Mouse (Mus musculus) layer of hippocampus, postnatal 36 days (tissue): ENCODE measurements at regions not wholly inside any gene's neighbourhood (a gene's known extent, or its start where the extent isn't known, plus 50 kb on each side); places are given as distances from the start of the nearest gene placed in this dataset.

Source experiments
- DNase-seq, 2 experiments: peaks; one replicate each; pipeline ENCODE4 v3.0.0; 2022

DNA sequence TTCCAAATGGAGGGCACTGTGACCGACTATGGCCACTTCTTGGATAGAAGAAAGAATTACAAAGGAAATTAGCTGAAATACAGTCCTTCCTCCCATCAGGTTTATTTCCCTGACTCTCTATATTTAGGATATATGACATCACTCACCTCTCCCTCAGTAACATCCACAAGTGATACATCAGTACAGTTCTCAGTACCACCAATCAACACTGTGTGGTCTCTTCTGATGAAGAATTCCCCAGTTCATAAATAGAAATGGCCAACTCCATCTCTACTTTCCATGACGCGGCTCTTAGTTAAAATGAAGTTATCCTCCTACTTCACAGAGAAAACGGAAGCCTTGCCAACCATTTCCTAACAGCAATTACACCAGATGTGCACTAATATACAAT lies 208.3 kb upstream of the Dio2 start:
- no peak for DNase-seq

DNA sequence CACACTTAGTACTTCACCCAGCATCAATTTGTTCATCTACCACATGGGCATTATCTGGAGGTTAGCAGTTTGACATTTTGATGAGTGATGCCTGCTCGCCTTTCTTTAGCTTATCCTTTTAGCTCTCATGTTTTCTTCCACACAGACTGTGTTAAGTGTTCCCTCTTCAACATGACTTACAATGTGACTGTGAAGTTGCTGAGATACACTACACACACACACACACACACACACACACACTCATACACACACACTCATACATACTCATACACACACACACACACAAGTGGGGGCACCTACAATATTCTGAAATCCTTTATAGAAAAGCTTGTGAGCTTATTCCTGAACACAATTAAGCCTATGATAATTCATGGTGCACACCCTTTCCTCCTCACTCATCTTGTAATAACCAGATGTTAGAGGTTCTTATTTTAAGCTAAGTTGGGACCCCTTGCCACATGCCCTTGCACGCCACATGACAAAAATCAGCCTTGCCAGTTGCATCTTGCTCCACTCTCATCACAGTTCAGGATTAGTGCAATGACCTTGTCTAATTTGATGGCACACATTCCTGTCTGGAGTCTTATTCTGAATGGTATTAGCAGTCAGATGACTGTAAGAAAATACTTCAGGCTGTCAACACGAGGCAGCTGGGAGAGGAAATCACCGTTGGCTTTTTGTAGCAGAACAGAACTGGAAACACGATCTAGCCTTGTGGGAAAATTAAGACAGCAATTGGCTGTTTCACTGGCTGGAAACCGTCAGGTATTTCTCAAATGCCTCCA lies 207.7 kb upstream of the Dio2 start:
- DNase-seq: no peak

DNA sequence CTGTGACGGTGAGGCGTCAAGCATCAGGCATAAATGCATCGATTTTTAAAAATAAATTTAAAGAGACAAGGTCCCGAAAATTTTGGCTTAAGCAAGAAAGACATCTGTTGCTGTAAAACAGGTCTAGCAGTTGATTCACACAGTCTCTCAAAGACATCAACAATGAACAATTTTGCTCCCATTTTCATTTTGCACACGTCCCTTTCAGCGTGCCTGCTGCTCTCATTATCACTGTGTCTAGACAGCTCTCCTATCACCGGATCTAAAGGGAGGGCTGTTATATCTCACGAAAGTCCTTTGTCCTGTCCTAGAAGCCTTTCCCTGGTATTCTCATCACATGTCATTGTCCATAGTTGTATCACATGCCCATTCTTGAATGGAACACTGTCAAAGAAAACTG lies 194.4 kb upstream of the Dio2 start:
- DNase-seq: no peak

DNA sequence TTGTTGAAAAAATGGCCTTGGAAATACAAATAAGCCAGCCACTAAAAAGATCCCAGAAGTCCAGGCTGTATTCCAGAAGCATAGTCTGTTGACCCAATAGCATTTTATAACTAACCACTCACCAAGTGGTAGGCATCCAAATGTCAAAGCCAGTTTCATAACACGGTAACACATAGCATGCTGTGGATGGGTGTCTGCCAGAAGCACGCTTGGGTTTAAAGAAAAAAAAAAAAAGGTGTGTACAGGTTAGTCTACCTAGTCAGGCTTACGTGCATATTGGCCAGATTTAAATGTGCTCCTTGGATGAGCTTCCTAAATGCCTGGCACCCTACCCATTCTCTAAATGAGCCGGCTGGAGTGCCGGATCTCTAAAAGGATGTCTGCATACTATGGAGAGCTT lies 194.0 kb upstream of the Dio2 start:
- DNase-seq: no peak

DNA sequence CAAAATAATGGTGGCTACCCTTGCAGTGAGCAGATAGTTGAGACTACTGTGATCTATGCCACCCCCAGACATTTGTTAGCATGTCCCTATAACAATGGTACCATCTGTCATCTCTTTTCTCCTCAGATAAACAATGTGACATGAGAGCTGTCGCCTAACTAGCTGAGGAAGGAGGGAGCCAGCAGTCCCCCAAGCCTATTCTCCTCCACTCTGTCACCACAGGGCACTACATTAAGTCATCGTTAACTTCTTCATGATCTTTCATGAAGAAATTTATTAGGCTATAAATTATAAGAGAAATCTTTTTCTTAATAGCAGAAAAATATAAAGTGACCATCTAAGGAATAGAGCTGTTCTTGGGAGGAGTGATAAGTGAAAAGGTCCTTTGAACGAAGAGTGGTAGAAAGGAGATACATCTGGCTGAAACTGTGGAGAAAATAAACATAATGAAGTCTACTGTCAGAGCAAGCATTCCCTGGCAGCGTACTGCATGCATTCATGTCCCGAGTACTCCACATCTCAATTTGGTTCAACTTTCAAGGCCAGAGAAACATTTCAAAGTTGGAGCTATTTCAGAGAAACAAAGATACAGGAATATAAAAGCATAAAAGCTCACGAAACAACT lies 192.0 kb upstream of the Dio2 start:
- DNase-seq: no peak

DNA sequence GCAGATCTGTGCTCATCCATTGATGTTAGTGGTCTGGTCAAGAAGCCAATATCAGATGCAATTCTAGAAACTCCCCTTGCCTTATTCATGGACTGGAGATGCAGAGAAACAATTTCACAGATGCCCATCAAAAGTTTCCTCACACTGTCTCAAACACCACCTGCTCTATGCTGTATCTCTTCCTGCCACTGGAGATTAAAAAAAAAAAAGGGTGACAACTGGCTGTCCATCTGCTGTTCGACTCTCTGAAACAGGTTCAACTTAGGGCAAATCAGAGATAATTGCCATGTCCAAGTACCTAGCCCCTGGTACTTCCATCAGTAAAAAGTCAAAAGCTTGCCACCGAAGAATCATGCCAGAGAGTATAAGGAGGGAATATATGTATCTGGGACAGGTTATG lies 185.4 kb upstream of the Dio2 start:
- no peak for DNase-seq

DNA sequence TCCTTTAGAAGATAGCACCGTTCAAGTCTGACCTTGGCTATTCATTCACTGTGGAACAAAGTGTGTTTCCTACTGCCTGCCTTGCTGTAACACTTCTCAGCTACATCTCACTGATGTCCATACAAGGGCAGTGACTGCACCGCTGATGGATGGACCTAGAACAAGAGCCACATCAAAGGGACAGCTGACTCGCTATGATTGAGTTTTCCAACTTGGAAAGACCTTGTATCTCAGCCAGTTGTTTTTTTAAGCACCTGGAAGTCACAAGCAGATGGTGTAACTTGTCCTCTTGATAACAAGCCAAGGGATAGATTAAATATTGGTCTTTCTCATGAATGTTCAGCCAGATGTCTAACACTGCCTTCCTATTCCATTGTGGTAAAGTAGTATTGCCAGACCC lies 184.9 kb upstream of the Dio2 start:
- no peak for DNase-seq

DNA sequence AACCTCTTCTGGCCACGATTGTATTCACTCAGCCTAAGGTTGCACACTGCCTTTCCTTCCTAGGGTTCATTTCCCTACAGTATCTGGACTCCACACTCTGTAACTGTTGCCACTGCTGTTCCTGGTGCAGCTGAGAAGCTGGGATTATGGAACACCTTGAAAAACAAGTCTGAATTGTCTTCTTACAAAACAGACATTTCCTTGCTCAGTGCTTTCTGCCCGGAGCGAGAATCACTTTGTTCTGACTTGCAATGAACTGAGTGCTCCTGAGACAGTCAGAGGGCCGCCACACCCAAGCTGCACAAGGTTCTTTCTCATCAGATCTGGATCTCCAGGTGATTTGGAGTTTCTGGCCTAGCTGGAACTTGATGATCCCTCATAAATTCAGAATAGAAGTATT lies 183.0 kb upstream of the Dio2 start:
- no peak for DNase-seq

DNA sequence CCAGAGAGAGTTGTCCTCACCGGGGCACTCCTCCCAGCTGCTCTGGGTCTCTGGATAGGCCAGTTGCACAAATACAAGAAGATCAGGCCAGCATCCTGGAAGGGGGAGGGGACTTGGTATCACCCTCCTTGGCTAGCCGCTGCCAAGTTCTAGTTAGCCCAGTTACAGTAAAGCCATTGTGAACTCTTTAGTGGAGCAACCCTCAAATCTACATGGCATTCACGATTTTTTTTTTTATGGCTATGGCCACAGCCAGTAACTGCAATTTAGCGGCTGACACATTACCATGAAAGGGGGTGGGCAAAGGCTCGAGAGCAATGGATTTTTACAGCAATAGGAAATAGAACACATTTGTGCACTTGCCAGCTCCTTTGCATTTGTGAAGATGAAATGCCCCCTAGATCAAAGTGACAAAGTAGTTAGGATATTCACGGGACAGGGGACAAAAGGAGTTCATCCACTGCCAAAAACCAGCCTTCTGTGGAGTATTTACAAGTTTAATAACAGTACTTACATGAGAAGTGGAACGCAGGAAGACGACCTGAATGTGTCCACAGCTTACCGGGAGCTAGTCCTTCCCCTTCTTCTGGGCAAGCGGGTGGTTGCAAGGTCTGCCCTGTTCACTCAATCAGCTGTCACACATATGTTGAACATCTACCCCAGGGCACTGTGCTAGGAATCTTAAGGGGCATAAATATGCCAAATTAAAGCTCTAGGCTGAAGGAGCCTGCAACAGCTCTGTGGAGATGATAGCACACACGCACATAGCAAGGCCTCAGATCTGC lies 177.9 kb upstream of the Dio2 start:
- peak; percentile 27 to 50 for DNase-seq

DNA sequence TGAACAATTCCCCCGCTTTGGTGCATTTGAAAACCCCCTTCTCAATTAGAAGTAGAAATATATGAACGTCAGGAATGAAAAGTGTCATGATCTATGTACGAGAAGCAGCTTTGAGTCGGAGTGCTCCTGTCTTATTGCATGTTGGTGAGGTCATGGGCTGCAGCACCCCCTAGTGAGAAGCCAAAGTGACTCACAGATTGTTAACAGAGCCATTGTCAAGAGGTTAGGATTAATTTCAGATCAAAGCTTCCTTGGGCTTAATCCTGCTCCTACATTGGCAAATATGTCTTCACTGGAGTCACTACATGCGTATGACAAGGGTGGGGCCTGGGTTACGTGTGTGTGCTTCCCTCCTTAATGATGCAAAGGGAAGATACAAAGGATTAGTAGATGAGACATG lies 165.8 kb upstream of the Dio2 start:
- no peak for DNase-seq

DNA sequence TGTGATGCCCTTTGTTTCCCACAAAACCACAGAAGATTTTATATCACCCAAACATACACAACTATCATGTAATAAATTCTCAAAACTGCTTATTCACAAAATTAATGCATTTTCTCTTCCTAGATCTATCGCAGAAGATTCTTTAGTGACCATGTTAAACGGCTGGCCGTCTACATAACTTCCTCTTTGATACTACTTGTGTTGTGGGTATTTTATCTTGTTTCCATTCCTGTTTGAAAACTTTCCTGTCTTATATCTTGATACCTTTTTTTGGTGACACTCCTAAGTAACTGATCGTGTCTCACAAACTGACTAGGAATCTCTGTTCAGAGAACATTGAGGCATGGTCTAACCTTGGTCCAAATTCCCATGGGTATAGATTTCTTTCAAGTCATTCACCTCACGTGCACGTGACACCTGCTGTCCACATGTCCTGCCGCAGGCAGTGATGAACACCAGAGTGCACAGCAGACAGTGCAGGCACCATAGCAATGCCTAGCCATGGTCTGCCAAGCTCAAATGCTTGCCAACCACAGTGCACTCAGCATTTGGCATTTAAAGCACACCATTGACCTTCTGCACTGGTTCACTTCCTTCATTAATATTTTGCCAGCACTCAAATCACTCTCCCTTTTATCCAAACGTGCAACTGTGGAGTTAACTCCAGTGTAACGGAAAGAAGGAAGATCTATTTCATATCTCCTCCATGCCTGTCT lies 155.6 kb upstream of the Dio2 start:
- DNase-seq: no peak

DNA sequence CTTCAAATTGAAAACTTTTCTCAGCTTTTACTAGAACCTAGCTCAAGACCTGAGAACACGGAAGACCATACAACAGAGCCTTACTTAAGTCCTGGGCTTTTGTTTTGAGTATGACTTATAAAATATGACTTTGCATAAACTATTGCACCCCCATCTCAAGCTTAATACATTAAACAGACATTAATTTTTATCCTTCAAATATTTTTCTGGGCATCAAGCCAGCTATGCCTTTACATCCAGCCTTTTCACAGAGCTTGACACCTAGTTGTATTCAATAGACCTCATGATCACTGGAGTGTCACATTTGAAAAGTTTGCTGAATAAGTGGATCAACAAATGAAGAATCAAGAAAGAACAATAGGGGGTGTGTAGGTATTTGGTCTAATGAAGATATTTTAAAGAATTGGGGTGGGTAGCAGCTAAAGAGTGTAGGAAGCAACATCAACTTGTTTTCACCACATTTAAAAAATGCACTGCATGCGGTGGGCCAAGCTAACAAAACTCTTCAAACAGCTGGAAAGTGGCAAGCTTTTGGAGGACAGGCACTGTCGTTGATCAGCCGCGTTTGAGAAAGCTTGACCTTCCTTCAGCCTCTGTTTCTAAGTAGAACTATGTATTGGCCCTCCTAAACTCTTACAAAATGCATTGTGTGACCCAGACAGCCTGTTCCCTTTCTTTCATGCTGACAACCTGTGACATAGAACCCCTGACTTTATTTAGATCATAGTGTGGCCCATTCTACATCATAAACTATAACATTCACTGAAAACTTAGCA lies 138.2 kb upstream of the Dio2 start:
- no peak for DNase-seq

DNA sequence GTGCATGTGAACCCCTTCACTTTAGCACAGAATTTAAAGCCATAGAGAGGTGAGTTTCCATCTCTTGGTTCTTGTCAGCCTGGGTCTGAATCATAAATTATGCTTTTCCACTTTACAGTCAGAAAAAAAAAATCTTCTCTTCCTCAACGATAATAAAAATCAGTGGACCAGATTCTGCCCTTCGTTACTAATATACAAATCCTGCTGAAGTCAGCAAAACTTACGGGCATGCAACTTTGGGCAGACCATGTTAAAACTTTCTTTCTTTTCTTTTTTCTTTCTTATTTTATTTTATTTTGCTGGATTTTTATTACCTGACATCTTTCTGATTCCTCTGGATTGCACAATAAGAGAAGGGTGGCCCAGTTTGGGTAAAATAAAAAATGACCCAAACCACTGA lies 136.6 kb upstream of the Dio2 start:
- no peak for DNase-seq

DNA sequence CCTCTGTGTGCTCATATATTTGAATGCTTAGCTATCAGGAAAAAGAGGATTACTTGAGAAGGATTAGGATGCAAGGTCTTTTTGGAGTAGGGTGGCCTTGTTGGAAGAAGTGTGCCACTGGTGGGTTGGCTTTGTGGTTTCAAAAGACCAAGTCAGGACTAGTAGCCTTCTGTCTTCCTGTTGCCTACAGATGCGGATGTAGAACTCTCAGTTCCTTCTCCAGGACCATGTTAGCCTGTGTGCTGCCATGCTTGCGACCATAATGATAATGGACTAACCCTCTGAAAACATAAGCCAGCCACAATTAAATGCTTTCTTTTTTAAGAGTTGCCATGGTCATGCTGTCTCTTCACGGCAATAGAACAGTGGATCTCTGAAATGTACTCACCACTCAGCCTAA lies 135.7 kb upstream of the Dio2 start:
- DNase-seq: no peak

DNA sequence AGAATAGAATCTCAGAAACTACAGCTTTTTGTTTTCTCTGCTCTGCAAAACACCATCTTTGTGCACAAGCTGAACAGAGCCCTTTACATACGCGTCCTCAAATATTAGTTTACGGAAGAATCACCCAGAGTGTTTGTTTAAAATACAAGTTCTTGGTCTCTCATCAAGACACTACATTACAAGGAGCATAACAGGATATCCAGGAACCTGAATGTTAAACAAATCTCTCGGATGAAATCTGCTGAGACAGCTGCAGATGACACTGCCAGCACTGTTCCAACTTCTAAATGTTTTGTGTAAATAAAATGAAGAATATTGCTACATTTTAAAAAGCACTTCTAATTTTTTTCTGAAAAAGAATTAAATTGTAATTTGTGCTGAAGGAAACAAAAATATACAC lies 128.4 kb upstream of the Dio2 start:
- DNase-seq: no peak

DNA sequence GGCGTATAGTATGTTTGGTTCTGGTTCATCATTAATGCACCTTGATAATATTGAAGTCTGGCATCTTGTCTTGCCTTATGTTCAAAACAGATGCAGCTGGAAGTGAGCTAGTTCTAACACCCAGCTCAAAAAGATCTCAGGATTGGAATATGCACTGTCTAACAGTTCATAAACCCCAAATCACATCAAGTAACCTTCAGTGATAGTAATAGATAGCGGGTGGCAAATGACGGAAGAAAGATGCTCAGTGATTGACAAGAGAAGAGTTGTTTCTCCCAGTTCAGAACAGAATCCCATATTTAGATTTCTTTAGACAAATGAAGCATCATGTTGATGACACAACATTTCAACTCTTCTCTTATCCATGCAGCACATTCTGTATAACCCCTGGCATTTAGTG lies 124.4 kb upstream of the Dio2 start:
- DNase-seq: no peak

DNA sequence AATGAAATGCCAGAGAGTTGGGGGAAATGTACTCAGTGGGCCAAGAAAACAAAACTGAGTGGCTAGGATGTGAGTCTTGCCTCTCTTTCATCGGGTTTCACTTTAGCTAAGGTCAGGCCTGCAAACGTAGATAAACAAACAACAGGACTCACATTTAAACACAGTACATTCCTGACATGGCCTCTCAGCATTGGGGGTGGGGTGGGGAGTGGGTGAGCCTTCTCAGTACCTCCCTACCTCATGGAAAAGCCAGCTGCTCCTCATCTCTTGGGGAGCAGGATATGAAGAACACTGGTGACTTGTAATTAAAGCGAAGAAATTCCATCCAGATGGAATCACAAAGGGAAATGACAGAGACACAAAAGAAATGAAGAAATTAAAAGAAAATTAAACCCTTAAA lies 119.5 kb upstream of the Dio2 start:
- DNase-seq: no peak

DNA sequence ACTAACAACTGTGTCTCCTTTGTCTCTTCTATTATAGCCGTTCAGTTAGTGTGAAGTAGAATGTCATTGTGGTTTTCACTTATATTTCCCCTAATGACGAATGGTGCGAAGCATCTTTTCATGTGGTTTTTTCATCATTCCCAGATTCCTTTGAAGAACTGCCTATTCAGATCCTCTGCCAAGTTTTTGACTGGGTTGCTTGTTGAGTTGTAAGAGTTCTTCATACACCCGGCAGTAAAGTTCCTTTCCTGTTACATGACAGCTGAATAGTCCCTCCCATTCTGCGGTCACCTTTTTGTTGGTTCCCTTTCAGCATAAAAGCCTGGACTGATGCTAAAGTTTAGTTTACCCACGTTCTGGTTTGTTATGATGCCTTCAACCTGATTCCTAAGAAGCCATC lies 72.4 kb upstream of the Dio2 start:
- no peak for DNase-seq

DNA sequence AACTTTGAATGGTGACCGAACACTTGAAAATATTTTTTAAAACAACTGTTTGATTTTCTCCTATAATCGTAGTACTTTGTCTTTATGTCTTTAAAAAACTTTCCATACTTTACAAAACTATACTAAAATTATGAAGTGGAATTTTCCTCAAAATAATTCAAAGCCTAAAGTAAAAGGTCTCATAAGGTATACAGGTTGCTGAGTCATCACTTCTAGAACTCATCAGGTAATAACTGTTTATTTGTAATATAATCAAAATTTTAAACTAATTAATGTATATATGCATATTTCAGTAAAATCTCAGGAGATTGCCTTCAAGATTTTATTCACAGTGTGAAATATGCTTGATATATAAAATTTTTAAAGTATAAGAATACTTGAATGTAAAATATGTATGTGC lies 52.3 kb upstream of the Dio2 start:
- no peak for DNase-seq
